Mouse (Mus musculus) MEL (cell line): ENCODE data around the gene Cactin.

Experiments used
- CHD2 ChIP-seq: IDR thresholded peaks from 2 replicates; pipeline ENCODE4 v1.6.1; 2011; ENCODE audit warnings: low read length, improper control_type of control experiment
- CTCF ChIP-seq, 3 experiments: IDR thresholded peaks in 2 of 3; conservative IDR thresholded peaks in 1 of 3; 2 replicates each; pipeline ENCODE4 v1.5.1; 2011 to 2012; ENCODE audit warnings: low read length in 3 of 3, low read depth in 2 of 3, mild to moderate bottlenecking in 2 of 3, improper control_type of control experiment in 1 of 3, inconsistent platforms in 1 of 3, mixed read lengths in 1 of 3, moderate library complexity in 1 of 3; ENCODE audit not compliant: control insufficient read depth in 1 of 3, insufficient read depth in 1 of 3, poor library complexity in 1 of 3, severe bottlenecking in 1 of 3
- EP300 ChIP-seq, 2 experiments: IDR thresholded peaks; 2 replicates each; pipeline ENCODE4 v1.6.1; 2011; ENCODE audit warnings: improper control_type of control experiment in 2 of 2, low read length in 2 of 2, low read depth in 1 of 2, mild to moderate bottlenecking in 1 of 2
- HCFC1 ChIP-seq: IDR thresholded peaks from 2 replicates; pipeline ENCODE4 v1.6.1; 2012; ENCODE audit warnings: low read depth, mild to moderate bottlenecking, inconsistent platforms, low read length, improper control_type of control experiment, moderate library complexity
- MYC ChIP-seq: IDR thresholded peaks from 2 replicates; pipeline ENCODE4 v1.6.1; 2011; ENCODE audit warnings: low read depth, mild to moderate bottlenecking, low read length, improper control_type of control experiment, moderate library complexity
- RCOR1 ChIP-seq: IDR thresholded peaks from 2 replicates; pipeline ENCODE4 v1.6.1; 2012; ENCODE audit warnings: low read depth, mild to moderate bottlenecking, inconsistent platforms, low read length, improper control_type of control experiment
- UBTF ChIP-seq: IDR thresholded peaks from 2 replicates; pipeline ENCODE4 v1.6.1; 2012; ENCODE audit warnings: low read depth, mild to moderate bottlenecking, inconsistent platforms, low read length, improper control_type of control experiment, moderate library complexity, borderline replicate concordance; ENCODE audit not compliant: insufficient read depth
- USF1 ChIP-seq: IDR thresholded peaks from 2 replicates; pipeline ENCODE4 v1.6.1; 2014; ENCODE audit warnings: low read depth, mild to moderate bottlenecking, inconsistent platforms, low read length, improper control_type of control experiment, moderate library complexity
- USF2 ChIP-seq, 2 experiments: IDR thresholded peaks; 2 replicates each; pipeline ENCODE4 v1.6.1; 2011 to 2012; ENCODE audit warnings: improper control_type of control experiment in 2 of 2, low read length in 2 of 2, borderline replicate concordance in 1 of 2, inconsistent platforms in 1 of 2, low read depth in 1 of 2, mild to moderate bottlenecking in 1 of 2; ENCODE audit not compliant: insufficient read depth in 1 of 2
- ZC3H11A ChIP-seq: IDR thresholded peaks from 2 replicates; pipeline ENCODE4 v1.6.1; 2012; ENCODE audit warnings: low read depth, mild to moderate bottlenecking, inconsistent platforms, low read length, improper control_type of control experiment
- ZMIZ1 ChIP-seq: IDR thresholded peaks from 2 replicates; pipeline ENCODE4 v1.6.1; 2012; ENCODE audit warnings: low read depth, mild to moderate bottlenecking, inconsistent platforms, low read length, improper control_type of control experiment, moderate library complexity

- TF ChIP-seq RCOR1 (no peak), ZC3H11A (no peak), USF1 (no peak), CHD2 (no peak), CTCF (IDR thresholded peaks at IDR 0.05 in 2 of 3, conservative IDR thresholded peaks at IDR 0.05 in 1 of 3; ENCODE audit: control insufficient read depth in 1 of 3, insufficient read depth in 1 of 3, low read depth in 2 of 3, low read length in 3 of 3, poor library complexity in 1 of 3, severe bottlenecking in 1 of 3) (peak in 2 of 3 experiments; percentile 17 to 25; a peak in 3 of 6 replicates), EP300 (IDR thresholded peaks at IDR 0.05; ENCODE audit: low read depth in 1 of 2, low read length in 2 of 2) (no peak), USF2 (IDR thresholded peaks at IDR 0.05; ENCODE audit: borderline replicate concordance in 1 of 2, insufficient read depth in 1 of 2, low read depth in 1 of 2, low read length in 2 of 2) (no peak), UBTF (no peak), HCFC1 (no peak), ZMIZ1 (no peak), MYC (no peak)
Observed at GRCm38 (mm10) chr10:81319330-81319699, 1.6 kb upstream of the Cactin start.
